In genomic region chr11:93577441-93577840, GRCm38 (mm10) we compare ENCODE assay signal across 17 mouse cellular contexts.
DNase-seq lines count a peak whose midpoint lies in the region; ATAC-seq and TF ChIP-seq lines count a peak whose summit lies in the region.
"Had no signal": no experiment of that assay in that cellular context is flagged by ENCODE, and none has a peak within 500 bp of the region (broad histone marks: within the 10 kb centered on the region; RNA-seq: fewer than 3 reads in every experiment).

No protein-coding gene starts in this region.

- peak; percentile 44 to 50 for DNase-seq in left cerebral cortex, adult 18-20 months (ENCODE audit: low spot score in 2 of 2)
- no peak for DNase-seq in left cerebral cortex, postnatal 10 days (ENCODE audit: extremely low spot score in 1 of 2, low spot score in 2 of 2)
- peak; percentile 48 for DNase-seq in cerebellum, adult 9-10 months
- DNase-seq in frontal cortex, postnatal 36 days (ENCODE audit: low spot score in 2 of 2) = peak; percentile 29 to 66
- peak; percentile 50 to 60 for DNase-seq in left cerebral cortex, postnatal 36 days (ENCODE audit: low spot score in 2 of 2)
- no peak for DNase-seq in thymus, postnatal 36 days
- DNase-seq in kidney, adult 2 months = no peak
- DNase-seq: adrenal gland, postnatal 36 days; heart, adult 18-20 months had no signal

- 75% methylated on average over 2 of the region's 2 CpGs for WGBS in kidney, adult 2 months
- WGBS in intestine, postnatal 0 days = 89% methylated on average over 2 of the region's 2 CpGs

- ATAC-seq in intestine, postnatal 0 days = no peak
- ATAC-seq: CD4-positive, CD25-positive, alpha-beta regulatory T cell, adult 4 months; intestine, embryonic 15.5 days had no signal

- no peak overlapping the region for H3K4me2 ChIP-seq in intestine, postnatal 0 days (replicated peaks; ENCODE audit: low read depth)
- H3K4me2 ChIP-seq: embryonic facial prominence, embryonic 15.5 days; hindbrain, embryonic 12.5 days; intestine, embryonic 15.5 days; liver, embryonic 11.5 days; lung, embryonic 15.5 days had no signal

- H3K4me1 ChIP-seq in kidney, adult 2 months (ENCODE audit: control insufficient read depth, insufficient read depth, low read length) = no peaks in the 10 kb centered on the region
- H3K4me1 ChIP-seq in intestine, postnatal 0 days (replicated peaks; ENCODE audit: control insufficient read depth, insufficient read depth, low read length) = no peaks in the 10 kb centered on the region
- H3K4me1 ChIP-seq: embryonic facial prominence, embryonic 15.5 days; hindbrain, embryonic 12.5 days; intestine, embryonic 15.5 days; lung, embryonic 15.5 days; megakaryocyte, embryonic 14.5 days had no signal

- H3K9me3 ChIP-seq in intestine, postnatal 0 days (ENCODE audit: control insufficient read depth) = no peaks in the 10 kb centered on the region
- H3K9me3 ChIP-seq: embryonic facial prominence, embryonic 15.5 days; hindbrain, embryonic 12.5 days; intestine, embryonic 15.5 days; lung, embryonic 15.5 days had no signal

- intact Hi-C loops in left cerebral cortex, postnatal 10 days (cut with DNase I) = no loop called here
- intact Hi-C loops in left cerebral cortex, postnatal 36 days (cut with DNase I) = no loop called here

- no peak overlapping the region for H3K9ac ChIP-seq in intestine, postnatal 0 days (ENCODE audit: low read depth, low read length)
- H3K9ac ChIP-seq: embryonic facial prominence, embryonic 15.5 days; hindbrain, embryonic 12.5 days; intestine, embryonic 15.5 days; lung, embryonic 15.5 days had no signal

- no peak overlapping the region for H3K4me3 ChIP-seq in kidney, adult 2 months (ENCODE audit: insufficient read depth, low read depth, low read length)
- no peak overlapping the region for H3K4me3 ChIP-seq in intestine, postnatal 0 days (ENCODE audit: low read depth, low read length)
- H3K4me3 ChIP-seq: embryonic facial prominence, embryonic 15.5 days; hindbrain, embryonic 12.5 days; intestine, embryonic 15.5 days; lung, embryonic 15.5 days; megakaryocyte, embryonic 14.5 days had no signal

- TF ChIP-seq POLR2A in kidney, adult 2 months (IDR thresholded peaks at IDR 0.05; ENCODE audit: low read depth, low read length) = no peak

- no peaks in the 10 kb centered on the region for H3K36me3 ChIP-seq in kidney, adult 2 months (ENCODE audit: control insufficient read depth, insufficient read depth, low read length)
- H3K36me3 ChIP-seq in intestine, postnatal 0 days (ENCODE audit: control insufficient read depth, insufficient read depth) = no peaks in the 10 kb centered on the region
- H3K36me3 ChIP-seq: embryonic facial prominence, embryonic 15.5 days; hindbrain, embryonic 12.5 days; intestine, embryonic 15.5 days; lung, embryonic 15.5 days had no signal

- TF ChIP-seq CTCF in kidney, adult 2 months (conservative IDR thresholded peaks at IDR 0.05; ENCODE audit: insufficient read depth, insufficient read length, low read depth, low read length) = no peak
- TF ChIP-seq CTCF in intestine, postnatal 0 days (IDR thresholded peaks at IDR 0.05; ENCODE audit: low read depth) = no peak

- no peak overlapping the region for H3K27ac ChIP-seq in kidney, adult 2 months (ENCODE audit: insufficient read depth, low read depth, low read length)
- no peak overlapping the region for H3K27ac ChIP-seq in intestine, postnatal 0 days (ENCODE audit: low read depth, low read length)
- H3K27ac ChIP-seq: embryonic facial prominence, embryonic 15.5 days; hindbrain, embryonic 12.5 days; intestine, embryonic 15.5 days; lung, embryonic 15.5 days had no signal

- H3K27me3 ChIP-seq in kidney, adult 2 months (replicated peaks; ENCODE audit: control insufficient read depth, insufficient read depth, low read length) = no peaks in the 10 kb centered on the region
- no peaks in the 10 kb centered on the region for H3K27me3 ChIP-seq in intestine, postnatal 0 days (replicated peaks; ENCODE audit: control insufficient read depth, insufficient read depth, low read length)
- H3K27me3 ChIP-seq: embryonic facial prominence, embryonic 15.5 days; hindbrain, embryonic 12.5 days; intestine, embryonic 15.5 days; lung, embryonic 15.5 days; megakaryocyte, embryonic 14.5 days had no signal

Comparison
In these comparisons a context has a peak if more than half of its experiments do, and no peak if none do; other contexts are left out.
1. DNase-seq: peak in left cerebral cortex, adult 18-20 months (2 of 2), cerebellum, adult 9-10 months (single experiment), frontal cortex, postnatal 36 days (2 of 2) and left cerebral cortex, postnatal 36 days (2 of 2); none in left cerebral cortex, postnatal 10 days (0 of 2), thymus, postnatal 36 days (0 of 2) and kidney, adult 2 months (single experiment).